ENCODE assay signal across 20 mouse cellular contexts in the genomic region with DNA sequence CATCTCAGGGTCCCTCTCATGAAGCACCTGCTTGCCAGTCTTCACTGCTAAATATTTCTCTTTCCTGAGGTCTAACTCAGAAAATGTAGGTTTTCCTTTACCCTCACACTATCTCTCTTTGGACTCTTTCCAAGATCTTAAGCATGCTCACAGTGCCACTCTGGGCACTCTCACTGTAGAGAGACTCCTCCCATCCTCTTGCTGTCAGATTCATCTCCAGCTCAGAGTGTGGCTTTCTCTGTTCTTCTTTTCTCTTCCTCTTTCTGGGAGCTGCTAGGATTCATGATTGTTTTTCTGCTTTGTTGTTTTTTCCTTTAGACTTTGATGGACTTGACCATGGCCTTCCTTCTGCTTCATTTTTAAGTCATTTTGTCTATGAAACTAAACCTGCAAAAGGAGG.
"Had no signal": no experiment of that assay in that cellular context is flagged by ENCODE, and none has a peak within 500 bp of the region (broad histone marks: within the 10 kb centered on the region; RNA-seq: fewer than 3 reads in every experiment).

No protein-coding gene starts in this region.

- H3K9ac ChIP-seq: kidney, embryonic 15.5 days; liver, embryonic 13.5 days; neural tube, embryonic 12.5 days; neural tube, embryonic 15.5 days; stomach, embryonic 15.5 days had no signal

- H3K4me3 ChIP-seq: kidney, embryonic 15.5 days; left cerebral cortex, adult 2 months; liver, embryonic 13.5 days; megakaryocyte, embryonic 14.5 days; neural tube, embryonic 12.5 days; neural tube, embryonic 15.5 days; stomach, embryonic 15.5 days had no signal

- H3K4me1 ChIP-seq: kidney, embryonic 15.5 days; liver, embryonic 13.5 days; megakaryocyte, embryonic 14.5 days; neural tube, embryonic 12.5 days; neural tube, embryonic 15.5 days; stomach, embryonic 15.5 days had no signal

- H3K4me2 ChIP-seq: kidney, embryonic 15.5 days; liver, embryonic 13.5 days; midbrain, embryonic 11.5 days; neural tube, embryonic 12.5 days; neural tube, embryonic 15.5 days; stomach, embryonic 15.5 days had no signal

- DNase-seq: kidney, adult 11 months; kidney, adult 8-10 months; kidney, postnatal 10 days; kidney, postnatal 36 days; layer of hippocampus, postnatal 36 days; liver, embryonic 13.5 days; lung, adult 2 months; lung, postnatal 14 days; lung, postnatal 4 days; midbrain, embryonic 14.5 days; retina, postnatal 1 day; right cerebral cortex, postnatal 25 days; thymus, postnatal 36 days had no signal

- H3K9me3 ChIP-seq: neural tube, embryonic 15.5 days; stomach, embryonic 15.5 days had no signal

- H3K36me3 ChIP-seq: kidney, embryonic 15.5 days; liver, embryonic 13.5 days; neural tube, embryonic 12.5 days; neural tube, embryonic 15.5 days; stomach, embryonic 15.5 days had no signal

- H3K27ac ChIP-seq: kidney, embryonic 15.5 days; left cerebral cortex, adult 2 months; liver, embryonic 13.5 days; neural tube, embryonic 12.5 days; neural tube, embryonic 15.5 days; stomach, embryonic 15.5 days had no signal

- H3K27me3 ChIP-seq: kidney, embryonic 15.5 days; liver, embryonic 13.5 days; megakaryocyte, embryonic 14.5 days; neural tube, embryonic 12.5 days; neural tube, embryonic 15.5 days; stomach, embryonic 15.5 days had no signal
